Mouse (Mus musculus) right cerebral cortex, postnatal 36 days (tissue): ENCODE measurements at regions not wholly inside any gene's neighbourhood (a gene's known extent, or its start where the extent isn't known, plus 50 kb on each side); places are given as distances from the start of the nearest gene placed in this dataset.

ENCODE experiments used
- DNase-seq, 2 experiments: peaks; one replicate each; pipeline ENCODE4 v3.0.0; 2022; ENCODE audit warnings: low spot score in 2 of 2, mixed read lengths in 1 of 2

GRCm38 (mm10) chr2:28349911-28350310 lies 96.7 kb upstream of the Ppp1r26 start:
- DNase-seq: no peak

DNA sequence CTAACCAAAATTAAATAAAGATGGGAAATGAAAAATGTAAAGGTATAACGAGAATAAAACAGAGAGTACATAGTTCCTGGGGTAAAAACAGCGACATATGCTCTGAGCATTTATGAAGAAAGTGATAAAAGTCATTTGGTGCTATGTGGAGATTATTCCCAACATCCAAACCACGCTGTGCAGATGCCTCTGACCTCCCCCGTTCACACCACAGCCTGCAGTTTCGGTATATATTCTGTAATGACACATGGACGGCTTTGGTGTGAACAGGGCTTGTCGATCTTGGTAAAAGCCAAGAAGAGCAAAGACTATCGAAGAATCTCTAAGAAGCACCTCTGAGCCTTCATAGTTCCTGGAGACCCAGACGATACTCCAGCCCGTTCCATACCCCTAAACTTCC lies 95.2 kb upstream of the Ppp1r26 start:
- DNase-seq: no peak

DNA sequence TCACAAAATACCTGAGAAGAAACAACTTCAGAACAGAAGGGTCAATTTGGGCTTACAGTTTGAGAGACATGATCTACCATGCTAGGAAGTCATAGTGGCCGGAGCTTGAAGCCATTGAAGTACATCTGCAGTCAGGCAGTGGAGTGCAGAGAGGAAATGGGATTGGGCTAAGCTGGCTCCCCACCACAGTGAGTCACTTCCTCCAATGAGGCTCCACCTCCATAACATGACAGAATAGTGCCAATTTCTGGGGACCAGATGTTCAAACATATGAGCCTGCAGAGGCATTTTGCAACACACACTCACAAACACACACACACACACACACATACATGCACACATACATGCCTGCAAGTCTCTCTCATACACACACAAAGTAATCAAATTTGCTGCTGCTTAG lies 93.7 kb upstream of the Ppp1r26 start:
- no peak for DNase-seq

DNA sequence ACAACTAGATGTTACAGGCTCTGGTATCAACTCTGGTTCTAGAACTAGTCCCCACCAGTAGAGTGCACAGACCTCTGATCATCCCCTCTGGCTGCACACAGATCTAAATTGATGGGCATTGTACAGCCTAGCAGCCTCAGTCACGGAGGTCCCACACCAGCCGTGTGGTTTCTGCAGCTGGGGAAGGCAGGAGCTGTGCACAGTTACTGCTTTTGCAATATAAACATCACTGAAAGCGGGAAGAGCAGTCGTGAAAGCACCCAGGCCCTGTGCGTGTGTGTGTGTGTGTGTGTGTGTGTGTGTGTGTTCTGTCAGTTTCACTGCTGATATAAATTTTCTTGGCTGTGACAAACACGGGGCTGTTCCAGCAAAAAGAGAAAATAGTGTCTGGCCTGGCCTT lies 84.4 kb upstream of the Ppp1r26 start:
- no peak for DNase-seq

GRCm38 (mm10) chr2:28364623-28365022 lies 82.0 kb upstream of the Ppp1r26 start:
- no peak for DNase-seq

DNA sequence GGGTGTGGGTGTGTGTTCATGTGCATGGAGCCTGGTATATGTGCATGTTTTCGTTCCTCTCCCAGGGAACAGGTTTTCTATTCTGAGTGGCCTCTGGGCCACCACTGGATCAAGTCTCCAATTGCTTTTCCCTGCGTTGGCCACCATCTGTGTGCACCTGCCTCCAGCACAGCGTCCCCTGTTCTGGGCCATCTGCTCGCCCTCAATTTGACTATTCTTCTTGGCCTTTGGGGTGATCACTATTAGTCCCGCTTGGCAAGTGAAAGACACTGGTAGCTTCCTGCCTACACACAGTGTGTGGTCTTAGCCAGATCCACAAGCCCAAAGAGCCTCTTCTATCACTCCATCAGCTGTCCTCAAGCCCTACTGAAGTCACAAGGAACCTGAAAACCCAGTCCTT lies 80.8 kb upstream of the Ppp1r26 start:
- DNase-seq: no peak

- DNase-seq: no peak
These were observed 71.8 kb upstream of the Ppp1r26 start for GRCm38 (mm10) chr2:28374838-28375237.

- DNase-seq: peak; percentile 54 to 68
These were observed 68.4 kb upstream of the Ppp1r26 start for GRCm38 (mm10) chr2:28377948-28378822.

- DNase-seq: no peak
These were observed 64.4 kb upstream of the Ppp1r26 start for GRCm38 (mm10) chr2:28382051-28382802.

- DNase-seq: no peak
These were observed 61.7 kb upstream of the Ppp1r26 start for GRCm38 (mm10) chr2:28384875-28385274.

DNA sequence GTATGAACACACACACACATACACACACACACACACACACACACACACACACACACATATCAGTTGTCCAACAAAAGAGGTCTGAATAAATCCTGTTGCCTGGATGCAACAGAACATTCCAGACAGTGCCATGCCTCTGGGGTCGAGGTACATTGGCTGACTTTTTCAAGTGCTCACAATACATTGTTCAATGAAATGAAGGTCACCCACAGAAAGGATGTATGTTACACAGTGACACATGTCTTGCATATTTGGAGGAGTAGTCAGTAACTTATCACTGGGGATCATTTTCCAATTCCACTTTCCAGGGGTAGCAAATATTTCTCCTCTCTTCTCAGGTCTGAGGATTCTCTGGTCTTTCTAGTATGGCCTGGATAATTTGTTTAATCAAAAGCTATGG lies 59.8 kb upstream of the Ppp1r26 start:
- DNase-seq: no peak

- peak; percentile 78 to 88 for DNase-seq
These were observed 59.2 kb upstream of the Ppp1r26 start for GRCm38 (mm10) chr2:28387422-28387836.

- no peak for DNase-seq
These were observed 58.7 kb upstream of the Ppp1r26 start for GRCm38 (mm10) chr2:28387926-28388325.

GRCm38 (mm10) chr2:28389703-28390102 lies 56.9 kb upstream of the Ppp1r26 start:
- DNase-seq: no peak

- DNase-seq: no peak
These were observed 51.2 kb upstream of the Ppp1r26 start for GRCm38 (mm10) chr2:28395391-28395790.
